Mouse (Mus musculus) intestine, embryonic 15.5 days (tissue): ENCODE measurements around the gene Rsbn1l. TPM values are rescaled to one million over a fixed set of nuclear protein-coding genes. Genes with fewer than 3 reads are reported as not detected.
"Not testable (repeated sequence)": the region's sequence is repeated elsewhere in the genome, so short reads cannot be mapped to it uniquely, and the experiment has no call there.

Experiments
- ATAC-seq: fragments of 200-750 bp; cut with Nextera tagmentation; 2 replicates; pipeline ENCODE4 v1.8.0; 2017; ENCODE audit warnings: moderate TSS enrichment, moderate library complexity
- H3K27ac ChIP-seq: fragments of 300-500 bp; sonication (generic); 2 replicates; pipeline ENCODE4 v1.5.1; 2015; ENCODE audit warnings: mild to moderate bottlenecking, inconsistent platforms
- H3K27me3 ChIP-seq: fragments of 300-500 bp; sonication (generic); replicated peaks from 2 replicates; pipeline ENCODE4 v1.6.1; 2015; ENCODE audit warnings: inconsistent platforms
- H3K36me3 ChIP-seq: fragments of 300-500 bp; sonication (generic); 2 replicates; pipeline ENCODE4 v1.6.1; 2015; ENCODE audit warnings: inconsistent platforms
- H3K4me1 ChIP-seq: fragments of 300-500 bp; sonication (generic); replicated peaks from 2 replicates; pipeline ENCODE4 v1.6.1; 2015; ENCODE audit warnings: inconsistent platforms
- H3K4me2 ChIP-seq: fragments of 300-500 bp; sonication (generic); replicated peaks from 2 replicates; pipeline ENCODE4 v1.6.1; 2015; ENCODE audit warnings: mild to moderate bottlenecking, inconsistent platforms
- H3K4me3 ChIP-seq: fragments of 300-500 bp; sonication (generic); replicated peaks from 2 replicates; pipeline ENCODE4 v1.5.1; 2015; ENCODE audit warnings: inconsistent platforms
- H3K9ac ChIP-seq: fragments of 300-500 bp; sonication (generic); 2 replicates; pipeline ENCODE4 v1.6.1; 2015; ENCODE audit warnings: inconsistent platforms
- H3K9me3 ChIP-seq: fragments of 300-500 bp; sonication (generic); 2 replicates; pipeline ENCODE4 v1.6.1; 2016; ENCODE audit warnings: inconsistent platforms
- WGBS: fragments of 180-500 bp; shearing (Covaris S2); methylation state at CpG from one replicate; pipeline ENCODE4 v1.1.7; 2015; 5-methylcytosine and 5-hydroxymethylcytosine counted together
- polyA plus RNA-seq: library from polyadenylated mRNA; unstranded; fragments of >200 nt; fragmentation: Nextera tagmentation; extraction: Ambion mirVana; gene quantifications from 2 replicates; pipeline ENCODE4 v1.2.1, GENCODE M21; 2015

Rsbn1l gene
- polyA plus RNA-seq, 1 experiment from 2014 or later: 4.2 TPM

DNA sequence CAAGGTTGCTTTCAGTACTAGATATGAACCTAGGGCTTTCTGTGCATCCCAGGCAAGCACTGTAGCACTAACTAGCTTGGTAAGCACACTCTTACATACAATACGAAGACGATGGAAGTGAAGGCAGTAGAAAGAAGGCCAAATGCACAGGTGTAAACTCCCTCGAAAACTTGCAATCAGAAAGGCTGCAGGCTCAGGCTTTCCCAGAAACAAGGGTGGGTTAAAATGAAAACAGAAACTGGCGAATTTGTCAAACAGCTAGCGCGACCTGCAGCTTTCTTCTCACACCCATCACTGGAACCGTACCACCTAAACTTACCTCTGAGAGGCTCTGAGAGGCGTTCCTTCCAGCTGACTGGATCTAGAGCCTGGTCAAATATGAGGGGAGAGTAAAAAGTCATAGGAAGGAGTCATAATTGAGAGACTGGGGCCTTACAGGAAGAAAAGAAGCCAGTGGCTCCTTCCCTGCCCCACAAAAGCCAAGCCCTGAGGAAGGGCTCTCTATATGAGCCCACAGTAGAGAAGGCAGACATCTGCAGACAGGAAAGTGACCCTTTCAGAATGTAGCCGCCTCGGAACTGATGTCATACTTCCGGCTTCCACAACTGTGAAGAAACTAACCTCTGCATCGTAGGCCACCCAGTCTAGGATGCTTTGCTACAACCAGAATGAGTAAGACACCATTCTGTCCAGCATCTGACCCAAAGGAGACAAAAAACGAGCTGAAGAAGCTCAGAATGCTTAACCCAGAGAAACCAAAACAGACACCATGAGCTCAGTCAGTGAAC lies 11.0 kb downstream of the Rsbn1l start:
- no peak for ATAC-seq
- Histone ChIP-seq H3K4me3 (no peak overlapping the region), H3K27me3 (no peaks in the 10 kb centered on the region), H3K36me3 (no peaks in the 10 kb centered on the region), H3K4me2 (no peak overlapping the region), H3K4me1 (peaks cover 15% of the 10 kb centered on the region), H3K9ac (no peak overlapping the region), H3K27ac (no peak overlapping the region), H3K9me3 (no peaks in the 10 kb centered on the region)
- 65% methylated on average over 13 of the region's 13 CpGs for WGBS

DNA sequence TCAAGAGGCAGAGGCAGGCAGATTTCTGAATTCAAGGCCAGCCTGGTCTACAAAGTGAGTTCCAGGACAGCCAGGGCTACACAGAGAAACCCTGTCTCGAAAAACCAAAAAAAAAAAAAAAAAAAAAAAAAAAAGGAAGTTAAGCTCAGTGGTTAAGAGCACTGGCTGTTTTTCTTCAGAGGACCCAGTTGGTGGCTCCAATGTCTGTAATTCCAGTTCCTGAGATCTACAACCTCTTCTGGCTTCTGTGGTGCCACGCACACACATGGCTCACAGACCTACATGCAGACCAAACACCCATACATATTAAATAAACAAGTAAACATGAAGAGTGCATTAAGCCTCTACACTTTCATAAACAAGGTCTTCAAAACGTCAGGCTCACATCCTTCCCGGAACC lies 12.4 kb downstream of the Rsbn1l start:
- not testable (repeated sequence) for ATAC-seq, H3K9ac ChIP-seq, H3K4me2 ChIP-seq, H3K27ac ChIP-seq, H3K9me3 ChIP-seq, H3K36me3 ChIP-seq, H3K4me3 ChIP-seq, H3K27me3 ChIP-seq
- 78% methylated on average over 3 of the region's 4 CpGs for WGBS
- H3K4me1 ChIP-seq: peaks cover 10% of the 10 kb centered on the region

DNA sequence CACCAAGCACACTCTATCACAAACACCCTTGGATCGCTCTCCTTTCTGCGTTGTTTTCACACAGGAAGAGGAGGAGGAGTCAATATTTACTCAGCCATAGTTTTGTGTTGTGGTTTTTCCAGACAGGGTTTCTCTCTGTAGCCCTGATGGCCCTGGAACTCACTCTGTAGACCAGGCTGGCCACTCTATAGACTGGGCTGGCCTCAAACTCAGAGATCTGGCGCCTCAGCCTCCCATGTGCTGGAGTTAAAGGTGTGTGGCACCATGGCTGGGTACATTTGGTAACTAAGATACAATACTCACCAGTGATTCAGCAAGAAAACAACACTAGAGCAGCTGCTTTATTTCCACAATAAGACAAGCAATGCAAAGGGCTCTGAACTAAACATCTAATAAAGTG lies 13.7 kb downstream of the Rsbn1l start:
- Histone ChIP-seq H3K27me3 (no peaks in the 10 kb centered on the region), H3K9ac (no peak overlapping the region), H3K9me3 (no peaks in the 10 kb centered on the region), H3K4me1 (peaks cover 10% of the 10 kb centered on the region), H3K4me3 (no peak overlapping the region), H3K27ac (no peak overlapping the region), H3K4me2 (no peak overlapping the region), H3K36me3 (no peaks in the 10 kb centered on the region)
- 82% methylated on average over 3 of the region's 3 CpGs for WGBS
- ATAC-seq: no peak

DNA sequence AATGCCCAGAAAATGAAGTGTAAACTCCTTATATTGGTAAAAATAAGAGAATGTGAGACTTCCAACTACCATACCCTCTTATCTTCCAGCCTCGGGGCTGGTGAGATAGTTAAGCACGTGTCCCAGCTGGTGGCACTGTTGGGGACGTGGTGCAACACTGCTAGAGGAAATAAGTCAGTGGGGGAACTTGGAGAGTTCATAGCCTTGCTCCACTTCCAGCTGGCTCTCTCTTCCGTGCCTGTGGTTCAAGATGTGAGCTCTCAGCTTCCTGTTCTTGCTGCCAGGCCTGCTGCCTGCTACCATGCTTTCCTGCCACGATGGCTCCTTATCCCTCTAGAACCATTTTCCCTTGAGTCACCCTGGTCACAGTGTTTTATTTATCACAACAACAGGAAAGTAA lies 15.0 kb downstream of the Rsbn1l start:
- ATAC-seq: peak; percentile 60; the same call in 1 of the 2 replicates
- Histone ChIP-seq H3K27ac (no peak overlapping the region), H3K9ac (no peak overlapping the region), H3K27me3 (no peaks in the 10 kb centered on the region), H3K4me2 (no peak overlapping the region), H3K4me3 (no peak overlapping the region), H3K9me3 (no peaks in the 10 kb centered on the region), H3K36me3 (no peaks in the 10 kb centered on the region), H3K4me1 (peaks cover 7% of the 10 kb centered on the region; the same call in 1 of the 2 replicates)
- 51% methylated on average over 5 of the region's 5 CpGs for whole genome bisulfite sequencing

DNA sequence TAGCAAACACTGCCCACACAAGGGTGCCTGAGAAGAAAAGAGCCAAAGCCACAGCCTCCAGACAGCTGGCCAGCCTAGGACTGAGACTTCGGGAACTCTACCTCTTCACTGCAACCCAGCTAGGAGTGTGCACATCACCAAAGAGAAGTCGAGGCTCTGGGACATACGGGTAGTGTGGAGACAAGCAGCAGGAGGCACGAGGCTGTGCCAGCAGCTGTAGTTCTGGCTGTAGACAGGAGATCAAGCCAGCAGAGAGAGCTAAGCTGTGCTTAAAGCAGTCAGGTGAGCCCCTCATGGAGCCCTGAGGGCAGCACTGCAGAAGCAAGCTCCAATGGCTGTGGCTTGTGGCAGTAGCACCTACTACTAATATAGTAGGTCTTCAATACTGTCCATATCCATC lies 15.5 kb downstream of the Rsbn1l start:
- Histone ChIP-seq H3K4me1 (peaks cover 7% of the 10 kb centered on the region; the same call in 1 of the 2 replicates), H3K27ac (no peak overlapping the region), H3K9ac (no peak overlapping the region), H3K4me3 (no peak overlapping the region), H3K9me3 (no peaks in the 10 kb centered on the region), H3K36me3 (no peaks in the 10 kb centered on the region), H3K27me3 (no peaks in the 10 kb centered on the region), H3K4me2 (no peak overlapping the region)
- WGBS: 90% methylated on average over 4 of the region's 4 CpGs
- no peak for ATAC-seq

DNA sequence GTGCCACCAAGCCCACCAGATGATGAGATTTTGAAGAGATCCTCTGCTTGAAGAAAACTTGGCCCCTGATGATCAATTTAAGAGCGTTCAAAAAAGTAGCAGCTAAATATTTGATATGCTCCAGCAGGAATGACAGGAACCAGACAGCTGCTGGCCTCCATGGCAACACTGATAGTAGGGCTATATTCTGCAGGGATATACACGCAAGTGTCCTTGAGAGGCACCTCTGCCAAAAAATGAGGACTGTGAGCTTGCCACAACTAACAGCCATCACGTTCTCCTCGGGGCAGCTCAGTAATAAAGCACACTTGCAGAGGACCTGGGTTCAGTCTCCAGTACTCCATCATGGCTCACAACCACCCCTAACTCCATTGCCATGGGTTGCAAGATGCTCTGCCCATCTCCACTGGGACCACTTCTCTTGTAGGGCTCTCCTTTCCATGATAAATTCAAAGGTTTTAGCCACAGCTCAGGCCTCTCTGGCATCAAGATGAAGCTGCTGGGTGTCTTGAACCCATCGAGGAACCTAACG lies 16.1 kb downstream of the Rsbn1l start:
- Histone ChIP-seq H3K4me3 (no peak overlapping the region), H3K27me3 (no peaks in the 10 kb centered on the region), H3K4me2 (no peak overlapping the region), H3K27ac (no peak overlapping the region), H3K9ac (no peak overlapping the region), H3K4me1 (peaks cover 4% of the 10 kb centered on the region; the same call in 1 of the 2 replicates), H3K36me3 (no peaks in the 10 kb centered on the region), H3K9me3 (no peaks in the 10 kb centered on the region)
- no peak for ATAC-seq
- WGBS: 77% methylated on average over 6 of the region's 6 CpGs

DNA sequence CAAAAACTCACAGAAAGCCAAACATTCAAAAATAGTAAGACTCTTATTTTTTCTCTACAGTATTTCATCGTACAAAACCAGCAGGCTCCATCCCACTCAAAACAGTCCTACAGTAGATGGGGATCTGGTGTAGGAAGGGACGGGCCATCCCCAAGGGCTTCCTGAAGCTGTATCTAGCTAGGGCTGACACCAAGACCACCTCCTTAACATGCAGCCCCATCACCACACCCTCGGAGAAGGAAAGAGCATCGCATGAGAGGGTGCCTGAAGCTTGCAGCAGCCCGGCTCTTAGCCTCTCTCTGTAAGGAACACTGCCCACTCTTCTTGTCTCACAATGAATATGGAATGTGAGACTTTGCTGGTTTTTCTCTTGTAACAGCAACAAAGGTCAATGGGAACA lies 17.7 kb downstream of the Rsbn1l start:
- Histone ChIP-seq H3K4me3 (no peak overlapping the region), H3K4me1 (peaks cover 4% of the 10 kb centered on the region; the same call in 1 of the 2 replicates), H3K36me3 (no peaks in the 10 kb centered on the region), H3K27ac (no peak overlapping the region), H3K9me3 (no peaks in the 10 kb centered on the region), H3K4me2 (no peak overlapping the region), H3K9ac (no peak overlapping the region), H3K27me3 (no peaks in the 10 kb centered on the region)
- ATAC-seq: no peak
- 76% methylated on average over 5 of the region's 5 CpGs for WGBS

DNA sequence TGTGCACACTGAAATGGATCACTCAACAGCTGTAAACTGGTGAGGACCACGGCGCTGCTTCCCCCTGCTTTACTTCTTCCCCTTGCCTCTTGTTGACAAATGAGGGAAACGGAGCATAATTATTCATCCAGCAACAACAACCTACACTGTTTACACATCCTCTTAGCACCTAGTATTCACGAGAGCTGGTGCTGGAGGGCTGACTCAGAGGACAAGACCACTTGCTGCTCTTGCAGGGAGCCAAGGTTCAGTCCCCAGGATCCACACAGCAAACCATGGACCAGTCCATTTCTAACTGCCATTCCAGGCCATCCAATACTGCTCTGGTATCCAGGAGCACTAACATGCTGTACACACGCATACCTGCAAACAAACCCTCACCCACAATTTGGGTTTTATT lies 20.3 kb downstream of the Rsbn1l start:
- Histone ChIP-seq H3K27me3 (no peaks in the 10 kb centered on the region), H3K27ac (no peak overlapping the region), H3K4me3 (no peak overlapping the region), H3K9ac (no peak overlapping the region), H3K4me2 (no peak overlapping the region), H3K9me3 (no peaks in the 10 kb centered on the region), H3K36me3 (no peaks in the 10 kb centered on the region), H3K4me1 (no peaks in the 10 kb centered on the region)
- ATAC-seq: no peak
- 52% methylated on average over 5 of the region's 5 CpGs for WGBS

DNA sequence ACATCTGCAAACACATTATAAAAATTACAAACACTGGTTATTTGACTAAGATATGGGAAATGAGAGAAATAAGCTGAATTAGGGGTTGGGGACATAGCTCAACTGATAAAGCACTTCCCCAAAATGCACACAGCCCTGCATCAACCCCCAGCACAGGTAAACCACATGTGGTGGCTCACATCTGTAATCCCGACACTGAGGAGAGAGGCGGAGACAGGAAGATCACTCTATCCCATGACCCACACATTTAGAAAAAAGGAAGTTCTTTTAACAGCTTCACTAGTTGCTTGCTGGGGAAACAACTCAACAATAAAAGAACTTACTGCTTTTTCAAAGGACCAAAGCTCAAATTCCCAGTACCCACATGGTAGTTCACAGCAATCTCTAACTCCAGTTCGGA lies 23.6 kb downstream of the Rsbn1l start:
- H3K27me3 ChIP-seq: no peaks in the 10 kb centered on the region
- no peak overlapping the region for H3K4me2 ChIP-seq
- H3K4me3 ChIP-seq: no peak overlapping the region
- H3K9me3 ChIP-seq: no peaks in the 10 kb centered on the region
- H3K9ac ChIP-seq: no peak overlapping the region
- H3K4me1 ChIP-seq: no peaks in the 10 kb centered on the region
- no peaks in the 10 kb centered on the region for H3K36me3 ChIP-seq
- no peak overlapping the region for H3K27ac ChIP-seq
- ATAC-seq: no peak
- WGBS: 94% methylated on average over 3 of the region's 3 CpGs

DNA sequence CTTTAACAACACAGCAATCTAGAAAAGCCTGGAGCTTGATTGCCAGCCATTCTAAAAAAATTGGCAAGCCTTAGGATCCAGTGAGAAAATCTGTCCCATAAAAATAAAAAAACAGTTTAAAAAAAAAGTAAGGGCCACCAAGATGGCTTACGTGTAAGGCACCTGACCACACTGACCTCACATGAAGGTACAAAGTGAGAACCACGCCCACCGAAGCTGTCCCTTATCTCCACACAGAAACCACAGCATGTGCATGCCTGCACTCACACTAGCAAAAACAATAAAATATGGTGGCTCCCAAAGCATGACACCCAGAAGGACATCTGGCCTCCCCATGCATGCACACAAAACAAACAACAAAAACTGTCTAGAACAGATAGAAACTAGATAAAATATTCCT lies 24.9 kb downstream of the Rsbn1l start:
- Histone ChIP-seq H3K27ac (no peak overlapping the region), H3K4me1 (no peaks in the 10 kb centered on the region), H3K4me2 (no peak overlapping the region), H3K27me3 (no peaks in the 10 kb centered on the region), H3K4me3 (no peak overlapping the region), H3K9me3 (no peaks in the 10 kb centered on the region), H3K9ac (no peak overlapping the region), H3K36me3 (no peaks in the 10 kb centered on the region)
- WGBS: 84% methylated on average over 3 of the region's 3 CpGs
- ATAC-seq: peak; percentile 69

DNA sequence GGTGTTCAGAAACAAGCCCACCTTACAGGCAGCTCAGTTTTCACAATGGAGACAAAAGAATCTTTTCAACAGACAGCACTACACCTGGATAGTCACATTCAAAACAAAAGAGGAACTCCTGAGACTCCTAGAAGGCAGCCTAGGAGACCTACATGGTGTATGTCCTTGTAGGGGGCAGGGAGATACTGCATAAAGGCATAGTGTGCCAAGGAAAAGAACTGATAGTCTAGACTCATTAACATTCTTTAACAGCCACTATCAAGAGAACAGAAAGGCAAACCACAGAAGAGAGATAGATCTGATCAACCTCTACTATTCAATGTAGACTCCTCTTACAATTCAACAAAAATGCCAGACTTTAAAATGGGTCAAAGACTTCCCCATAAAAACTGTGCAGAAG lies 25.8 kb downstream of the Rsbn1l start:
- no peak for ATAC-seq
- Histone ChIP-seq H3K9me3 (no peaks in the 10 kb centered on the region), H3K9ac (no peak overlapping the region), H3K27ac (no peak overlapping the region), H3K36me3 (no peaks in the 10 kb centered on the region), H3K4me2 (no peak overlapping the region), H3K27me3 (no peaks in the 10 kb centered on the region), H3K4me1 (no peaks in the 10 kb centered on the region), H3K4me3 (no peak overlapping the region)

DNA sequence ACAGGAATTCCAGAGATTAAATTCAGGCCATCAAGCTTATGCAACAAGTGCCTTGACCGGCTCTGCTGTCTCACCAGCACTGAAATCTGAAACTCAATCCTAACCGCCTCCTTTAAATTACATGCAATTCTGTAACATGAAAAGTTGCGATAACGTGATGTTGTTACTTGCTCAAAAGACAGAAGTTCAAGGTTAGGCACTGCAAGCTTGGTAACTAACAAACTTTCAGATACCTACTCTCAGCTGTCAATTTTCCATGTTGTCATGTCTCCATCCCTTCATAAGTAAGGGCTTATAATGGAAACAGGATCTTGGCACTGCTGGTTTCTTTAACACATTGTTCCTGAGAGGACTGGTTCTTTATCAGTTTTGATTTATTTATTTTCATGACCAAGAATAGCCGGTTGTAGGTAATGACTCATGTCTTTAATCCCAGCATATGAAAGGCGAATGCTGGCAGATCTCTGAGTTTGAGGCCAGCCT lies 26.5 kb downstream of the Rsbn1l start:
- Histone ChIP-seq H3K4me1 (no peaks in the 10 kb centered on the region), H3K9ac (no peak overlapping the region), H3K27ac (no peak overlapping the region), H3K27me3 (no peaks in the 10 kb centered on the region), H3K4me3 (no peak overlapping the region), H3K4me2 (no peak overlapping the region), H3K9me3 (no peaks in the 10 kb centered on the region), H3K36me3 (no peaks in the 10 kb centered on the region)
- WGBS: 59% methylated on average over 6 of the region's 6 CpGs
- no peak for ATAC-seq

DNA sequence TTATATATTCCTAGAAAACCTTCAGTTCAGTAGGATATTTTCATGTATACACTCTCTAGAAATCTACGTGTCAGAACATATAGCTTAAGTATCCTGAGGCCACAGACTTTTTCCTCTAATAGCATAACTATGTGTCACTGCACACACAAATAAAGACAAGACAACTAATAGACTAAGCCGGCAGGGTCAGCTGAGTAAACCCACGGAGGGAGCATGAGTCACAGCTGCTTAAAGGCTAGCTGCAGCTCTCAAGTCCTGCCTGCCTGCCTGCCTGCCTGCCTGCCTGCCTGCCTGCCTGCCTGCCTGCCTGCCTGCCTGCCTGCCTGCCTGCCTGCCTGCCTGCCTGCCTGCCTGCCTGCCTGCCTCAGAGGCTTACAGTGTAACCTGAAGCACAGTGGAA lies 30.7 kb downstream of the Rsbn1l start:
- no peak overlapping the region for H3K9ac ChIP-seq
- no peak for ATAC-seq

More for the DNA sequence above, 30.7 kb downstream of the Rsbn1l start:
- no peak overlapping the region for H3K4me3 ChIP-seq
- H3K36me3 ChIP-seq: no peaks in the 10 kb centered on the region
- no peak overlapping the region for H3K27ac ChIP-seq
- H3K4me2 ChIP-seq: no peak overlapping the region
- H3K9me3 ChIP-seq: no peaks in the 10 kb centered on the region
- WGBS: 55% methylated on average over 3 of the region's 3 CpGs
- no peaks in the 10 kb centered on the region for H3K27me3 ChIP-seq
- H3K4me1 ChIP-seq: no peaks in the 10 kb centered on the region
